Mouse (Mus musculus) thymus, postnatal 4 days (tissue): ENCODE data around the gene P3h4.

Source experiments
- DNase-seq: peaks from one replicate; pipeline ENCODE4 v3.0.0; 2021

The P3h4 gene

DNA sequence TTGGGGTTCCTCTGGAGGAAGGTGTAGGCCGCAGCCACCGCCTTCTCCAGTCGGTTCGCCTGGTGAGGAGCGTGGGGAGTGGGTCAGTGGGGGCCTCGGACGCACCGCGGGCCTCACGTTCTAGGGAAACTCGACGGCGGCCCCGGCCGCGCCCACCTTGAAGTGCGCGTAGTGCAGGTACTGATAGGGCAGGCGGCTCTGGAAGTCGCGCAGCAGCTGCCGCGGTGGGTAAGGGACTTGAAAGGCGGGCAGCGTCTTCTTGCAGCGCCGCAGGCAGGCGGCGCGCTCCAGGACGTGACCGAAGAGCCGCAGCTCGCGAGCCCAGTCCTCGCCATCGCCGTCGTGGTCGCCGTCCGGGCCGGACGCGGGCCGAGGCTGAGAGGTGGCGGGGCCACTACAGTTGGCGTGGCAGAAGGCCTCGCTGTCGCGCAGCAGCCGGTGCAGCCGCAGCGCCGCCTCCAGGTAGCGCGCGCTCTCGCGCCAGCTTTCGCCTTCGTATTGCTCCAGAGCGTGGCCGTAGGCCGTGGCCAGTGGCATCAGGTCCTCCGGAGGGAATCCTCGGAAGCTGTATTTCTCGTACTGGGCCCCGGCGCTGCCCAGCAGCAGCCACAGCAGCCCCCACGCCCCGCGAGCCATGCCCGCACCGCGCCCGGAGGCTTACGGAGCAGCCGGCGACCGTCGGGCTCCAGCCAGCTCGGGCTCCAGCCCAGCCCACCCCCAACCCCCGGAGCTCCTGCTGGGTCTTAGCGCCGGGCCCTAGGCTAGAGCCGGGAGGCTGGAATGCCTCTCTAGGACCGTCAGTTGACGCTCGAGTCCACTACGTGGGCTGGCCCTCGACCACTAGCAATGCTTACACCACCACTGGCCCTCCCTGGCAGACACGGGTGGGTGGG lies at the start of gene P3h4:
P3h4 (minus strand) TSS at position 816 of the 893 bp plus-strand sequence.
- DNase-seq = peak; percentile 88

DNA sequence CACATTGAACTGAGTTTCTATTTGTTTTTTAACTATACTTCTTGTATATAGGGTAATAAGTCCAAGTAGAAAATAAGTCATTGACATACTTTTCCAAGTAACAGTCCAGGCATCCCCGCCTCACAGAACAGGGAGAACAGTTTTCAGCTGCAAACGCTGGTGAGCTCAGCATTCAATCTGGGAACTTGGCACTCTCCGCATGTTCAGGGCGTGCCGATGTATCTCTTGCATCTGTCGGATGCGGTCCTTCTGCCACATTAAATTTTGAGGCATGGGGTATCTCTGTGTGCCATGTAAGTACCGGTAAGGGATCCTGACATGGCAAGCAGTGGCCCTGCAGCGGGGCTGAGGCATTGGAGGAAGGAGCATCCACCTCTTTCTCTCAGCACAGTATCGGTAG lies 48.1 kb upstream of the P3h4 start:
- DNase-seq = no peak

DNA sequence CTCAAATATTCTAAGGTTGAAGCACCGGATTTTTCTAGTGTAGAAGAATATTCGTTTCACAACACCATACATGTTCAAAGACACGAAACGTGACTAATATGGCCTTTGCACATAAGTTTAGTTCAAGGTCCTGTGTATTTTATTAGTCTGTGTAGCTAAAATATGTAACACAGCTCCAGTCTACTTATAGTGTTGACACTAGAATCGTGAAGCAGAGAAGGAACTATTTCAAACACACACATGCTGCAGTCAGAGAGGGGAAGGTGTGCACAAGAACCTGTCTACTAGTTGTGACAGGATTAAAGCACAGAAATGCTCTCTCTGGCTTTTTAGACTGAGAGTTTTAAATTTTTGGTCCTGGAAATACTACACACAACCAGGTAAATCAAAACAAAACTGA lies 43.1 kb upstream of the P3h4 start:
- no peak for DNase-seq

DNA sequence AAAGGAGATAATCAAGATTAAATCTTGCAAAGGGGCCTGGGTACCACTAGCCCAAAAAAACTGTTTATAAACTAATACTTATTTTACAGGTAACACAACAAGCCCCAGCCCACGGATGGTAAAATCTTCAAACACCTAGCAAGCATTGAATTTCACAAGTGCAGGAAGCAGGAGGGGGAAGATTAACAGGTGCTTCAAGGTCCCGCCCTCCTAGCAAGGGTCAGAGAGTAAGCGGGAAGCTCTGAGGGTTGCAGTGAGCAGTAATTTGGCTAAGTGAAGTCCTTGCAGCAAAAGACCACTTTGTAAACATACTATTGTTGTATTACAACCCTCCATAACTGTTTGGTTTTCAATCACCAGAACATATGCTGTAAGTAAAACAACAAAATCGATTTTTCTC lies 42.6 kb upstream of the P3h4 start:
- no peak for DNase-seq

DNA sequence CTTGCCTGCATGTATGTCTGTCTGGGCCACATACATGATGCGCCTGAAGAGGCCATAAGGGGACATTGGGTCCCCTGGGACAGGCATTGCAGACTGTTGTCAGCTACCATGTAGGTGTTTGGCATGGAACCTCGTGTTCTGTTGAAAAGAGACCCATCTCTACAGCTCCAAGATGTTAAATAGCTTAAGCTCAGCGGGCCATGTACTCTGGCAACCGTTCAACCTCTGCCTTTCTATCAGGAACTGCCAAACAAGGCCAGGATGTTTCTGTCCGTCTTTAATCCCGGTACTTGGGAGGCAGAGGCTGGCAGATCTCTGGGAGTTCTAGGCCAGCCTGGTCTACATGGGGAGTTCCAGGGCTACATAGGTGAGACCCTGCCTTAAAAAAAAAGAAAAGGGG lies 28.0 kb upstream of the P3h4 start:
- no peak for DNase-seq

DNA sequence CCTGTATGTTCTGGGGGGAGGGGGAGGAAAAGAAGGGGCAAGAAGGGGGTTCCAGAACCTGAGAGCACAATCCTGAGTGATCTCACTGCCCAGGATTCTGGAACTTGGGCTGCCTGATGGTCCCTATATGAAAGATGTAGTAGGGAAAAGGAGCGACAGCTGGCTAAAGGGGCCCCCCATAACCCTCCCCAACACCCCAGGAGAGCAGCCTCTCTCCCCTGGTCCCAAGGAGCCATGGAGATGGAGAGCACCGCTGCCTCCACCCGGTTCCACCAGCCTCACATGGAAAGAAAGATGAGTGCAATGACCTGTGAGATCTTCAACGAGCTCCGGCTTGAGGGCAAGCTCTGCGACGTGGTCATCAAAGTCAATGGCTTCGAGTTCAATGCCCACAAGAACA lies 27.2 kb upstream of the P3h4 start, which contains the start of the genes Nt5c3b and Klhl10:
Nt5c3b (minus strand) TSS at position 12 of the 400 bp plus-strand sequence.
Klhl10 (plus strand) TSS at position 121 of the 400 bp plus-strand sequence.
- no peak for DNase-seq

DNA sequence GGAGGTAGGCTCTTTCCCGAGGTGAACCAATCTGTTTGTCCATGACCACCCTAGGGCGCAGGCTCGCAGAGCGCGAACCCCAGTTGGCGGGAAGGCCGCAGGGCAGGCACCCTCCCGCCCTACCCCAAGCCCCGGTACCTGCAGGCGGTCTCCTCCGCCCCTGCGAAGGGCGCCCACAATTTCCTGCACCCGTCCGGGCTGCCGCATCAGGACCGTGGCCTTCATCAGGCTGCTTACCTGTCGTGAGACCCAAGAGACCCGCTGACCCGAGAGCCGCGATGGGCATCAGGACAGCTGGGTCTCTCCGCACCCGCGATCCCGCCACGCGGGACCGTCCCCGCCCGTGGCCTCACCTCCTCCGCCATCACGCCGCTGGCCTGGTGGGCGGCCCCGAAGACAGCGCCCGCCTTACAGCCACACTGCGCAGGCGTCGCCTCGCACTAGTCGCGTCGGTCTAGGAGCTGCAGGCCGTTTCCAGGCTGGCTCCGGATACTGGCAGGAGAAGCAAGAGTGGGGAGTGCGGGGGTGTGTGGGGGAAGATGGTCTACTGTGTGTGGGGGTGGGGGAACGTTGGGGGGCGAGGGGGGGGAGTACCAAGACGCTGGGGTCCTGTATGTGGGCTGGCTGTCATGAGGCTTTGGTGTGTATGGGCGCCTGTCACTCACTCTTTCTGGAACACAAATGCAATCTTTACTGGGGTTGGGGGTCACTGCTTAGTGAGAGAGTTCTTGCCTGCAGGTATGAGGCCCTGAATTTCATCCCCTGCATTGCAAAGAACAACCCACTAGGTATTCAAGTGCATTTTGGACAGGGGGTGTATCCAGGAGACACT lies 26.3 kb upstream of the P3h4 start:
- DNase-seq = peak; percentile 91

DNA sequence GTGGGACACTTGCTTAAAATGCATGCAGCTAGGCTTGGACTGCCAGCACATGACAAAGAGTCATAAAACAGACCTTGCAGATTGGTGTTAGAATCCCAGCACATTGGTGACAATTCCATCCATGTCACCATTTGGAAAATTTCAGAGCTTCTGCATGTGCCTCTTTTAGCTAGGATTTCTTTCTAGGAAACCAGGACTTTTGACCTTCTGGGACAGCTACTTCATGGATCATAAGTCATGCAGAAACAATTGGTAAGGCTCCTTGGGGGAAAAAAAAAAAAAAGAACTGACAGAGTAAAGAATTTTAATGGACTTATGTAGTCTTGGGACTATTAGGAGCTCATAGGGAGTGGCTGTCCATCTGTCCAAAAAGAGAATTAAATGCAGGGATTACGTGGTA lies 23.3 kb upstream of the P3h4 start:
- no peak for DNase-seq

DNA sequence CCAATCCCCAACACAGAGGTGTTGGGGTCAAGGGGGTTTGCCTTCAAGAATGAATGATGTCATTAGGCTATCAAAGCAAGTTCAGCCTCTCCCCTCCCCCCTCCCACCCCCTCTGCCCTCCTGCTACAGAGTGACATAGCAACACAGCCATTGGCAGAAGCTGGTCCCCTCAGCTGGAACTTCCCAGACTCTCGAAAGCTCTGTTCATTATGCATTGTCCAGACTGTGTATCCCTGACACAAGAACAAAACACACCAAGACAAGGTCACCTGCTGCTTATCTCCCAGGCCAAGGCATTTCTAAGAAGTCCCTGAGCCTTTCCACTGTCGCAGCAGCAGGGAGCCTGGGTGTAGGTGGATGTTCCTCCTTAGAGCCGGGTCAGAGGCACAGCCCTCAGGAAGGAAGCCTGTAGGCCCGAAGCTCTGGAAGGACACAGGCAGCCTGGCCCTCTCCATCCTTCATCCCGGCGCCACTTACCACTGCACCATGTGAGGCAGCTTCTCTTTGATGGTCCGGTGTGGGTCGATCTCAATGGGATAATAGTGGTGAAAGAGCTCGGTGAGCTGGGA lies 21.1 kb upstream of the P3h4 start:
- no peak for DNase-seq

DNA sequence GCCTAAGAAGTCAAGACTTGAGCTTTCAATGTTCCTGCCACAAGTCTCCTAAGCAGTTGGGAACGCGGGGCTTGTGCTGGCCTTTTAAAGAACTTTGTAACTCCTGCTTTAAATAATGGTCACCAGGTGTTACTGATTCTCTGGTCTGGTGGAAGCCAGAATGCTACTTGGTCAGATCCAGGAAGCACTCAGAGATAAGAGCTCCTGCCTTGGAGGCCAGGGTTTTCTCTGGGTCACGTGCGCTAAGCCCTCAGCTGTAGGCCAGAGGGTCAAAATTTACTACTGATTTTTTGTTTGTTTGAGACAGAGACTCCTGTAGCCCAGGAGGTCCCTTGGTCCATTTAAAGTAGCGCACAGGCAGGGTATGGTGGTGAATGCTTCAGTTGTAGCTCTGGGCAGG lies 17.4 kb upstream of the P3h4 start:
- no peak for DNase-seq

DNA sequence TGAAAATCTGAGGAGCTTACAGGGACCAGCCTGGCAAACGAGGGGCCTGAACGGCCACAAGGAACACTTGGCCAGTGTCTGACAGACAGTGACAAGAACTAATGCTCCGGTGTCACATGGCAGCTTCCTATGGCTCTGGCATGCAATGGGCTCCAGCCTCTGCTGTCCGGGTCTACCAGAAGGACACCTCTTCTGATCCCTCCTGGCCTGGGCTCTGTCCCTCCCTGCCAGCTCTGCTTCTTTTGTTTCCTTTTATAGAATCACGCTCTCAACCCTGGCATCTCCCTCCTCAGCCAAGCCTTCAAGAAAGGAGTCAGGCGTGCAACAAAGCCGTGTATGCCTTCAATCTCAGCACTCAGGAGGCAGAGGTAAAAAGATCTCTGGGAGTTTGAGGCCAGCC lies 15.4 kb upstream of the P3h4 start:
- DNase-seq = no peak

DNA sequence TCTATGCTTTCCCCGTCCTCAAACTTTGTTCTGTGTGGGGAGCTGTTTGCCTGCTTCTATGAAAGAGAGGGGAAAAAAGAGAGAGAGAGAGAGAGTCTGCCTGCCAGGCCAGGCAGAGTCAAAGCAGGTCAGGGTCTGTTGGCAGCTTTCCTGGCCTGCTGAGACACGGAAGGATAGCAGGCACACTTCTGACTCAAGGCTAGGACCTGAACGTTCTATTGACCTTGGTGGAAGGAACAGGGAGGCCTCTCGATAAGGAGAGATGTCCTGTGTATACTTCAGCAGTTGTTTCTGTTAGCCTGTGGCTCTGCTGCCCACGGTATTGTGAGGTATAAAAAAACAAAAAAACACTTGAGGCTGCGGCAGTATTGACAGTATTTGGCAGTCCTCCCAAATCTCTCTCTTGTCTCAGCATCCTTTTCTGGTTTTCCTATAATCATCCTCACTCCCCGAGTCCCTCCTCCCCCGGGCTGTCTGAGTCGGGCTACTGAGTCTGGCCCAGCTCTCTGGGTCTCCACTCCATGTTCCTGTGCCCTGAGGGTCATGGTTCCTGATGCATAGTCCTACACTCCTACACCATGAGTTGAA lies 14.1 kb upstream of the P3h4 start:
- no peak for DNase-seq

DNA sequence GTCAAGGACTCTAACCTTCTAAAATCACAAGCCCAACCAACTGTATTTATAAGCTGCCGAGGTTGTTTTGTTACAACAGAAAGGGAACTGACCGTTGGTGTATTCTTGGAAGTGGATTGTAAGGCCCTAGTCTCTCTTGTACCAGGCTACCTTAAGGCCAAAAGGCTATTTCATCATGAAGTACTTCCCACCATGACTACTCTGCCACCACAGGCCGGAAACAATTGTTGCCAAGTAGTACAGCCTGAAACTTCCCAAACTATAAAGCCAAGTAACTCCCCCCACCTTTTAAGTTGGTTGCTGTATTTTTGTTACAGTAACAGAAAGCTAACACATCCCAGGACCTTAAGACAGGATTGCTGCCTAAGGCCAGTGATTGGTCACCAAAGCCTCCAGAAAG lies 12.2 kb upstream of the P3h4 start:
- DNase-seq = no peak

DNA sequence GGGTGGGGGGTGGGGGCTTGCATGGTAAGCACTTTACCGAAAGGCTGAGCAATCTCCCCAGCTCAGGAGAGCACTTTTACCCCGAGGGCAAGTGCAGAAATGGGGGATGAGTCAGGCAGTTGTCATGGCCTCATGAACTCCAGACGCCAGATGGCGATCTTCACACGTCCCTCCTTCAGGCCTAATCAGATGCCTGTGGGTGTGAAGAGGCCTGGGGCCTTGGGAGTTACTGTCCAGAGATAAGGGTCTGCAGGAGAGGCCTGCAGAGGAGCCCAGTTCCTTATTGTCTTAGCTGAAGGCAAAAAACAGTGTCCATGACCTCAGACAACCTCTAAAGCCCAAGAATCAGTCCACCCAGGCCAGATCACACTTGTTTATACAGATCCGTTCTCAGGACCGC lies 11.2 kb upstream of the P3h4 start:
- DNase-seq = peak; percentile 87

DNA sequence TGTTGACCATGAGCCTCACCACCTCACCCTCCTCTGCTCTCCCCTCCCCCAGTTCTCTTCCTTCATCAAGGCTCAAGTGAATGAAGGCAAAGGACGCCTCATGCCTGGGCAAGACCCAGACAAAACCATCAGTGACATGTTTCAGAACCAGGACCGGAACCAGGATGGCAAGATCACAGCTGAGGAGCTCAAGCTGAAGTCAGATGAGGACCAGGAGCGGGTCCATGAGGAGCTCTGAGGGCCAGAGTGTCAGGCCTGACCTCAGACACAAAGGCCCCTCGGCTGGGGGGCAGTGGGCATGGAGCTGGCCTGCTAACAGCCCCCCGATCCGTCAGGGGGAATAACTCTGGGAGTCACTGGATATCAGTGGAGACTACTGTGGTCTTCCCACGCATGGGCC lies 9.2 kb upstream of the P3h4 start:
- DNase-seq = no peak

DNA sequence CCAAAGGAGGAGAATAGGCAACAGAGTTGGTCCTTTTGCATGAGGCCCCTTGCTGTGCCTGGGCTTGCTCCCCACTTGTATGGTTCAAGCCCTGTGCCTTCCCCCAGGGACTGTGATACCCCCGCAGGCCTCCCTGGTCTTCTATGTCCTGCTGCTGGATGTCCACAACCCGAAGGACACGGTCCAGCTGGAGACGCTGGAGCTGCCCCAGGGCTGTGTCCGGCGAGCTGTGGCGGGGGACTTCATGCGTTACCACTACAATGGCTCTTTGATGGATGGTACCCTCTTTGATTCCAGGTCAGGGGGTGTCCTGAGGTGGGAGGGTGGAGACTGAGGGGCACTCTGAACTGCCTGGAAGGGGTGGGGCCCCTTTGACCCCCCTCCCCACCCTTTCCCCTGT lies 6.9 kb upstream of the P3h4 start:
- no peak for DNase-seq

DNA sequence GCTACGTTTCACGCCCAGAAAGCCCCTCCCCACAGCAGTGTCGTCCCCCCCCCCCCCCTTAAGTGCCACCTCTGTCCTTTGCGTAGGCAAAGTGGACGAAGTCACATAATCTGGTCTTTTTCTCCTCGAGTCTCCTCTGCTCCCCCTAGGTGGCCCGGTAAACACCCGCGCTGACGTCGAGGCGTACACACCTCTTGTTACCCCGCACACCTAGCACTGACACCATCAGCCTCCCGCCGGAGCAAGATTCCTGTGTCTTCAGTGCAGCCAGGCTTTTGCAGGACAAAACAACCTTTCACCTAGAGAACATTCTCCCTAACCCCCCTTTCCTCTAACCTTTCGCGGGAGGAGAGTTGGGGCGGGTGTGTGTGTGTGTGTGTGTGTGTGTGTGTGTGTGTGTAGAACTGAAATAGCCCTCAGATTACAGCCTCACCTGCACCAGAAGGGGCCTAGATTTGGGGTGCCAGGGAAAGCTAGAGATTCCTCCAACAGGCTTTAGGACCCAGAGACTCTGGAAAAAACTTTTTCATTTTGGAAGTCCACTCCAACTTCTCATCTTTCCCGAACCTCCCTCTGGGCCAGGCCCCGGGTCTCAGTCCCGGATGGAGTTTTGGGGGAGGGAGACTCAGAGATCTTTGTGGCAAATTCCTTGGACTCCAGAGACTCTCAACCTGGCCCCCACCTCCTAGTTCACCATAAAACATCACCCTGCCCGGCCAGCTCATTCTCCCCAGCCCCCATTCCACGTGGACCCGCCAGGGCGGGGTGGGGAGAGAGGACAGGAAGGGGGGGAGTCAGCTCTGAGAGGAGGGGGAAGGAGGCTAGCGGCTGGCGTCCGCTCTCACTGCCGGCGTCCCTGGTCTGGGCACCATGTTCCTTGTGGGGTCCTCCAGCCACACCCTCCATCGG lies 532 bp upstream of the P3h4 start, which contains the start of gene Fkbp10:
Fkbp10 (plus strand) TSS at position 784 of the 909 bp plus-strand sequence.
- peak; percentile 43 for DNase-seq

DNA sequence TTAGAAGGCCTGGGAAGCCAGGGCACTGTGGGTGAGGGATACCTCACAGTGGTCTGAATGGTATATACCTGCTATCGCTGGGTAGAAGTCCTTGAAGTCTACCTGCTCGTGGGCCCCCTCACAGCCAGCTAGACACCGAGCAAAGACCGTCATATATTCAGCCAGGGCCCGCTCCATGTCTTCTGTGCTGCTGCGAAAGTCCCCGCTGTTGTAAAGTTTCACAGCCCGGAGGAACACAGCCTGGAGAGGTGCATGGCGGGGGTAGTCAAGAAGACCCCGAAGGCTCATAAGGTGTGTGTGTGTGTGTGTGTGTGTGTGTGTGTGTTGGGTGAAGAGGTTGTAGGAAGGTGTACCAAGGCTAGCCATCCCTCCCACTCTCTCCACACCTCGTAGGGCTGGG lies 1.1 kb downstream of the P3h4 start:
- DNase-seq = no peak

DNA sequence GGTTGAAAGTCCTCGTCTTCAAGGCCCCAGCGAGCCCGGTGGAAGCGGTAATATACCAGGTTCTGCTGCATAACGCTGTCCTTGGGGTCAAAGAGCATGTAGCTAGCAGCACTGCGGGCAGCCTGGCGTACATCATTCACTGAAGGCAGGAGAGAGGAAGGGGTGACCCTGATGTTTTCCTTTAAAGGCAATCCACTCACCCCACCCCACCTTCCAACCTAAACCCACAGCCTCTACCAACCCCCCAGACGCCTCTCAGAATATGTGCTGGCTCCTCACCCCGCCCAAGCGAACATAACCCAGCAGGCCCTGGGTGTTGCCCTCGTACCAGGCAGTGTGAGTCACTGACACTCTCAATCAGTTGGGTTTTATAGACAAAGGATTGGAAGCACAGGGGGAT lies 2.9 kb downstream of the P3h4 start:
- peak; percentile 64 for DNase-seq

DNA sequence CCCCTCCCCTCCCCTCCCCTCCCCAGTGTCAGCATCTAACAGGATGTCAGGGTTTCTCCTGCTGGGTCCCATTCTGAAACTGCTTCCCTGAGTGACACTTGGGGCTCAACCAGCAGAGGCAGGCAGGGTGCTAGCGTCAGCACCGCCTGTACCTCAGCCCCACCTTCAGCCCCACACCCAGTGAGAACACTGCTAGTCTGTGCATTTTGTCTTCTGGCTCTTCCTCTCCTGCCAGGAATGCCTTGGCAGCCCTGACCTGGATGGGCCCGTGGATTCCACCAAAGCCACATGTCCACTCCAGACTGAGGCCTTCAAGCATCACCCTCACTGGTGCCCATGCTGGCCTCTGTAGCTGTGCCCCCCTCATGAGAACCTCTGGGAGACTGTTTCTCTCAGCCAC lies 5.0 kb downstream of the P3h4 start:
- peak; percentile 69 for DNase-seq

DNA sequence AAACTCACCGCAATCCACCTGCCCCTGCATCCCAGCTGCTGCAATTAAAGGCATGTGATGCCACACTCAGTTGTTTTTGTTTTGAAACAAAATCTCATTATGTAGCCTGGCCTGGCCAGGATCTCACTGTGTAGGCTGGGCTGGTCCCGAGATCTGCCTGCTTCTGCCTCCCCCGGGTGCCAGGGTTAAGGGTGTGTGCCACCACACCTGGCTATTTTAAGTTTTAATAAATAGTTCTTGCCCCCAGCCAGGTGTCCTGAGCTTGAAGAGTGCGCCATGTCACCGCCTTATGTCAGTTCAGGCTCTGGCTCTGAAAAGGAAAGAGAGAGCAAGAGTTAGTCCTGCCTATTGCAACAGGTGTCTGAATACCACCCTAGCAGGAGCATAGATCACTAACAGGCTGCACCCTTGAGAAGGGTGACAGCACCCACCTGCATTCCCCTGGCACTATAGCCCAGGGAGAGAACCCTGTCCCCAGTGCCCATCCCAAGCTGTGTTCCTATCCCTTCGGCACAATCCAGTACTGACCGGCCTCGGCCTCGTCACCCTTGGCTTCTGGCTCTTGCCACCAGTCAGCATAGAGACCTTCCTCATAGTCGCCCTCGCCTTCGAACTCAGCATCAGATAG lies 5.7 kb downstream of the P3h4 start:
- peak; percentile 63 for DNase-seq
